Mouse (Mus musculus) cortical plate, adult 2 months (tissue): ENCODE data around the gene Cdc34b. TPM values are rescaled to one million over a fixed set of nuclear protein-coding genes. Genes with fewer than 3 reads are reported as not detected.

Source experiments
- H3K27ac ChIP-seq: fragments of 200-500 bp; 2 replicates; pipeline ENCODE4 v1.5.1; 2012; ENCODE audit warnings: low read length, control low read depth, inconsistent platforms; ENCODE audit not compliant: insufficient read depth
- H3K4me1 ChIP-seq: fragments of 200-500 bp; 2 replicates; pipeline ENCODE4 v1.6.1; 2011; ENCODE audit warnings: low read length; ENCODE audit not compliant: control insufficient read depth, insufficient read depth
- H3K4me3 ChIP-seq: fragments of 200-500 bp; 2 replicates; pipeline ENCODE4 v1.5.1; 2011; ENCODE audit warnings: mild to moderate bottlenecking, low read length, control low read depth; ENCODE audit not compliant: insufficient read depth
- CTCF ChIP-seq: fragments of 200-500 bp; IDR thresholded peaks from 2 replicates; pipeline ENCODE4 v1.5.1; 2011; ENCODE audit warnings: mild to moderate bottlenecking, control low read depth, low read length; ENCODE audit not compliant: insufficient read depth; ENCODE audit errors: extremely low read depth
- POLR2A ChIP-seq: fragments of 200-500 bp; IDR thresholded peaks from 2 replicates; pipeline ENCODE4 v1.6.1; 2011; ENCODE audit warnings: mild to moderate bottlenecking, low read length, control low read depth; ENCODE audit not compliant: insufficient read depth; ENCODE audit errors: extremely low read depth
- polyA plus RNA-seq: library from polyadenylated mRNA; depleted of rRNA; stranded (reverse); fragments of >200 nt; gene quantifications from 2 replicates; pipeline ENCODE4 v1.2.3, GENCODE M21; 2012; rRNA removed

Cdc34b gene
- polyA plus RNA-seq, 1 experiment: 0.13 TPM

DNA sequence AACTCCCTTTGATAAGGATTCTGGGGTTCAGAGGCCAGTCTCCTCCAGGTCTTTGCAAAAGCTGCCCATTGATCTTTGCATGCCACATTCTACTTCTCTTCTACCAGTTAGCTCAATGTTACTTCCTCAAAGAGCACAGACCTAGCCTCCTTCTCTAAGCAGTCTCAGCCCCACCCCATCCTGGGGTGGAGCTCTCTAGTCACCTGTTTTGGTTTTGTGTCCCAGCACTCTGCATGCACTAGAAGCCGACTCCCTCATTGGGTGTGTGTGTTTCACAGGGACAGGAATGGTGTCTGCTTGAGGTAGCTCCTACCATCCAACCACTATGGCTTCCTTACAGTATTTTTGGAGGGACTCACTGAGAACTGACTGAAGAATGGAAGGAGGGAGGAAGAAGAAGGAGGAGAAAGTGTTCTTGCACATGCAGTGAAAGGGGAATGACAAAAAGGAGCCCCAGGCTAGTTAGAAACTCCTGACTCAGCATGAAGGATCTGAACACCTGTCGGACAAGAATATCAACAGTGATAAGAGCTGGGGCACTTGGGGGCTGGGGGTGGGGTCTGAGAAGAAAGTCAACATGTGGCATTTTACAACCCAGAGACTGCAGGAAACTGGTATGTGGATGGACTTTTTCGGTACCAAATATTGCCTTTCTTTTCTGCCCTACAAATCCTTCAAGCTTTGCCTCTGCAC is 30.9 kb downstream of the Cdc34b start:
- Histone ChIP-seq H3K4me3 (no peak overlapping the region), H3K4me1 (no peaks in the 10 kb centered on the region), H3K27ac (no peak overlapping the region)
- TF ChIP-seq POLR2A: no peak
- TF ChIP-seq CTCF: no peak

DNA sequence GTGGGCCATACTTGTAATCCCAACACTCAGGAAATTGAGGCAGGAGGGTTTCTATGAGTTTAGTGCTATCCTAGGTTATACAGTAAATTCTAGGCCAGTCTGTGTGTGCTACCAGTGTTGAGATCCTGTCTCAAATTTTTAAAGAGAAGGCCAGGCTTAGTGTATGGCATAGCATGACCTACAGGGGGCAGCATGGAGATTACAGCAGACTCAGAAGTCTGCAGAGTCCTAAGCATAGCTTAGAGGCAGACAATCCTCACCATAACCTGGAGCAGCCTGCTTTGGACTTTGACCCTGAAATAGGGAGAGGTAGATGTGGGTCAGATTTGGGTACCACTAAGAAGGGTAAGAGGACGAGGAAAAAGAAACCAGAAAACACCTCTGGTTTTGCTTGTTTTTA is 32.3 kb downstream of the Cdc34b start:
- no peak overlapping the region for H3K27ac ChIP-seq
- no peaks in the 10 kb centered on the region for H3K4me1 ChIP-seq
- no peak overlapping the region for H3K4me3 ChIP-seq
- TF ChIP-seq CTCF: 0 out of 2 replicates have a peak, but pooled peaks have one; percentile 4
- TF ChIP-seq POLR2A: no peak

DNA sequence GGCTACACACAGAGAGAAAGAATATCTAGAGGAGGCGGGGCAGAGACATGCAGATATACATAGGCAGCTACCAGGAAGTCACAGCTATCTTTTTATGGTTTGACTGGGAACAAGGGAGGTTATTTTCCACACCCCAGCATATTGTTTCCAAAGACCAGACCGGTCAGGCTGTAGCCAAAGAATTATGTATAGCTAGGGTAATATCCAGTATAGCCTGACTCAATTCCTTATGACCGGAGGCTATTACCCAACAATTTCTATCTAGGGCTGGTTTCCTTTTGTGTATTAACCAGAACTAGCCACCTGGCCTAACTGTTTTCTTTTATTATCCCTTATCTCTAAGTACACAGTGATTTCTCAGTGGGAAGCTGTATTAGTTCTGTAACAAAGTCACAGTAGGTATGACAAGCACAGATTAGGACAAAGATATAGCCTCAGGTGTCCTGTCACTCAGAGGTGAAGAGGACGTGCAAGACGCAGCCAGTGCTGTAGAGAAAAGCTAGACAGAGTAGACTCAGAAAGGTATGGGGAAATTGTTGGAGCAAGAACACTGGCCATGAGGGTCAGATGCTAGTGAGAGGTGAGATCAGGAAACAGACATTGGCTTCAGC is 33.4 kb downstream of the Cdc34b start:
- no peak overlapping the region for H3K4me3 ChIP-seq
- TF ChIP-seq CTCF (no peak), POLR2A (no peak)
- H3K4me1 ChIP-seq: no peaks in the 10 kb centered on the region
- H3K27ac ChIP-seq: no peak overlapping the region

DNA sequence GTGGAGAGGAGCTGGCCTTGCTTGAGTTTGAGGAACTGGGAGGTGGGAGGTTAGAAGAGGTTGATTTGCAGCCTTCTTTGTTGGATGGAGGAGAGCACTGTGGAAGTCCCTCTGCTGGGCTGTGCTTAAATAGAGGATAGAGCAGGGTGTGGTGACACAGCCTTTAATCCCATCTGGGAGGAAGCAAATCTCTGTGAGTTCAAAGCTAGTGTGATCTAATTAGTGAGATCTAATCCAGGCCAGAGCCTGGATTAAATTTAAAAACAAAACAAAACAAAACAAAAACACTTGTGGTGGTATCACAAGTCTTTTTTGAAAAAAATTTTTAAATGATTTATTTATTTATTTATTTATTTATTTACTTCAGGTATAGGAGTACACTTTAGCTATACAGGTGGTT is 41.0 kb downstream of the Cdc34b start, which contains the start of gene Tmem92:
Gene Tmem92 (minus strand): TSS at position 101 of the 400 bp plus-strand sequence.
- Histone ChIP-seq H3K4me3 (no peak within 1 kb of the TSS), H3K4me1 (no peaks in the 10 kb centered on the region), H3K27ac (no peak within 1 kb of the TSS)
- TF ChIP-seq POLR2A: no peak
- no peak for TF ChIP-seq CTCF

DNA sequence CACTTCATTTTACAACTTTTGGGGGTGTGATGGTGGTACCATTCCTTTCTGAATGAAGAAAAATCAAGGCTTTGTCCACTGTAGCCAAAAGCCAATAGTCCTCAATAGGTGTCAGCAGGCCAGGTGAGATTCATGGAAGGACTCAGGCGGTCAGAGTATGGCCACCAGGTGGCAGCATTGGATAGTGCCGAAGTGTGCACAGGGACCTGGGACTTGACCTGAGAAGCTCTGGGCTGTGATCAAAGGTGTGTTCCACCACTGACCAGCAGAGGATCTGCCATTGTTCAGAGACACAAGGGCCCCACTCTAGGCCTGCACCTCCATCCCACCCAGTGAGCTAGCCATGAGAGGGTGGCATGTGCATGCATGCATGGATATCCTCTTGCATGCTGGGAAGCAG is 43.7 kb downstream of the Cdc34b start:
- no peaks in the 10 kb centered on the region for H3K4me1 ChIP-seq
- no peak overlapping the region for H3K27ac ChIP-seq
- peak; percentile 53 for TF ChIP-seq CTCF
- no peak for TF ChIP-seq POLR2A
- H3K4me3 ChIP-seq: no peak overlapping the region

DNA sequence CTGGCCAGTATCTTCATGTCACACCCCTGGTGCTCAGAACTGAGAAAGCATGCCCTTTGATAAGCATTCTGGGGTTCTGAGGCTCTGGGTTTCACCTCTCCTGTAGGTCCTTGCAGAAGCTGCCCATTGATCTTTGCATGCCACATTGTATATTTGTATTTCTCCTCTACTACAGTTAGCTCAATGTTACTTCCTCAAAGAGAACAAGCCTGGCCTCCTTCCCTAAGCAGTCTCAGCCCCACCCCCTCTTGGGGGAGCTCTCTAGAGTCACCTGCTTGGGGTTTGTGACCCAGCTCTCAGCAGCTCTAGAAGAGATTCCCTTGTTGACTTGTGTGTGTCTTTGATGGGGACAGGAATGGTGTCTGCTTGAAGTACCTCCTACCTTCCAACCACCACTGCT is 50.1 kb downstream of the Cdc34b start:
- Histone ChIP-seq H3K4me1 (no peaks in the 10 kb centered on the region), H3K4me3 (no peak overlapping the region), H3K27ac (no peak overlapping the region)
- TF ChIP-seq CTCF: no peak
- no peak for TF ChIP-seq POLR2A

Other genes starting within 250 kb of the Cdc34b start
- 0.76 and 0.98 TPM in 2 replicates for gene Epn3, start 241.8 kb upstream of the Cdc34b start, polyA plus RNA-seq
- gene Mycbpap, start 220.0 kb upstream of the Cdc34b start, polyA plus RNA-seq: 2.4 and 2.5 TPM in 2 replicates
- 16.9 and 18.3 TPM in 2 replicates for gene Rsad1, start 192.5 kb upstream of the Cdc34b start, polyA plus RNA-seq
- 0.08 and 0.15 TPM in 2 replicates for gene Chad, start 176.7 kb upstream of the Cdc34b start, polyA plus RNA-seq
- gene Acsf2, start 139.9 kb upstream of the Cdc34b start, polyA plus RNA-seq: 15.2 and 15.8 TPM in 2 replicates
- 70.9 and 71.8 TPM in 2 replicates for gene Lrrc59, start 112.0 kb upstream of the Cdc34b start, polyA plus RNA-seq
- gene Mrpl27, start 88.0 kb upstream of the Cdc34b start, polyA plus RNA-seq: 122 and 130 TPM in 2 replicates
- gene Eme1, start 87.8 kb upstream of the Cdc34b start, polyA plus RNA-seq: 0.17 TPM in 2 replicates
- gene Xylt2, start 64.3 kb upstream of the Cdc34b start, polyA plus RNA-seq: 21.2 and 22.3 TPM in 2 replicates
- gene Gm11541, start 37.3 kb upstream of the Cdc34b start, polyA plus RNA-seq: not detected in 2 replicates
- not detected in 2 replicates for gene Tmem92, start 40.9 kb downstream of the Cdc34b start, polyA plus RNA-seq
- gene Col1a1, start 194.4 kb downstream of the Cdc34b start, polyA plus RNA-seq: 4.3 and 4.9 TPM in 2 replicates
- gene Hils1, start 225.8 kb downstream of the Cdc34b start, polyA plus RNA-seq: not detected in 2 replicates
- gene Sgca, start 234.5 kb downstream of the Cdc34b start, polyA plus RNA-seq: 1.6 and 1.8 TPM in 2 replicates
- 284 and 326 TPM in 2 replicates for gene Ppp1r9b, start 249.3 kb downstream of the Cdc34b start, polyA plus RNA-seq